Comparison of ENCODE assay signal across 11 mouse cellular contexts in the genomic region with DNA sequence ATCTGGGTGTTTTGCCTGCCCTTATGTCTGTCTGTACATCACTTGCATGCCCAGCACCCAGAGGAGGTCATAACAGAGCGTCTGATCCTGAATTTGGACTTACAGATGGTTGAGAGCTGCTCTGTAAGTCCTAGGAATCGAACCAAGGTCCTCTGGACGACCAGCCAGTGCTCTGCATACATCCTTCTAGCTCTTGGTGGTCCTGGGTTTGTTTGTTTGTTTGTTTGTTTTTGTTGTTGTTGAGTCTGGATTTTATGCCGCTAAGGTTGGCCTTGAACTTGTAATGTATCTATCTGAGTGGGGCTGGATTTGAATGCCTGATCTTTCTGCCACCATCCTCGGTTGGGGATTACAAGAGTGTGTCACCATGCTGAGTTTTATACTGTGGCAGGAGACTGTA. TPM values are rescaled to one million over a fixed set of nuclear protein-coding genes. Genes with fewer than 3 reads are reported as not detected.
DNase-seq lines count a peak whose midpoint lies in the region; ATAC-seq lines count a peak whose summit lies in the region.
"Had no signal": no experiment of that assay in that cellular context is flagged by ENCODE, and none has a peak within 500 bp of the region (broad histone marks: within the 10 kb centered on the region; RNA-seq: fewer than 3 reads in every experiment).

No protein-coding gene starts in this region.

- peaks cover 27% of the 10 kb centered on the region for H3K4me1 ChIP-seq in hindbrain, embryonic 10.5 days (replicated peaks)
- H3K4me1 ChIP-seq in hindbrain, embryonic 11.5 days (replicated peaks; ENCODE audit: control insufficient read depth, insufficient read depth, low read length) = no peaks in the 10 kb centered on the region
- H3K4me1 ChIP-seq in limb, embryonic 12.5 days (replicated peaks) = no peaks in the 10 kb centered on the region

- H3K9me3 ChIP-seq in hindbrain, embryonic 10.5 days = no peaks in the 10 kb centered on the region
- H3K9me3 ChIP-seq in hindbrain, embryonic 11.5 days (ENCODE audit: control insufficient read depth, low read length) = no peaks in the 10 kb centered on the region
- H3K9me3 ChIP-seq in limb, embryonic 12.5 days = no peaks in the 10 kb centered on the region
- H3K9me3 ChIP-seq: limb, embryonic 13.5 days had no signal

- ATAC-seq in hindbrain, embryonic 11.5 days (ENCODE audit: low FRiP score) = no peak
- ATAC-seq in limb, embryonic 12.5 days (ENCODE audit: insufficient number of reproducible peaks, insufficient read depth, low FRiP score, low TSS enrichment, low read depth) = no peak
- ATAC-seq: CD4-positive, CD25-positive, alpha-beta regulatory T cell, adult 4 months had no signal

- no peak overlapping the region for H3K4me3 ChIP-seq in hindbrain, embryonic 10.5 days
- H3K4me3 ChIP-seq in hindbrain, embryonic 11.5 days (ENCODE audit: low read depth, low read length) = no peak overlapping the region
- H3K4me3 ChIP-seq in limb, embryonic 12.5 days (replicated peaks) = no peak overlapping the region

- 85% methylated on average over 5 of the region's 5 CpGs for WGBS in hindbrain, embryonic 10.5 days
- 84% methylated on average over 5 of the region's 5 CpGs for WGBS in hindbrain, embryonic 11.5 days
- WGBS in limb, embryonic 12.5 days = 80% methylated on average over 5 of the region's 5 CpGs

- H3K36me3 ChIP-seq in hindbrain, embryonic 10.5 days = no peaks in the 10 kb centered on the region
- no peaks in the 10 kb centered on the region for H3K36me3 ChIP-seq in hindbrain, embryonic 11.5 days (ENCODE audit: control insufficient read depth, insufficient read depth, low read length)
- H3K36me3 ChIP-seq in limb, embryonic 12.5 days = no peaks in the 10 kb centered on the region
- H3K36me3 ChIP-seq: limb, embryonic 13.5 days had no signal

- DNase-seq in hindbrain, embryonic 10.5 days (ENCODE audit: low spot score) = no peak
- DNase-seq in hindbrain, embryonic 11.5 days (ENCODE audit: low spot score) = no peak
- DNase-seq in thymus, postnatal 14 days = peak; percentile 14
- no peak for DNase-seq in thymus, postnatal 25 days
- DNase-seq in urinary bladder, postnatal 25 days (ENCODE audit: low spot score) = no peak
- no peak for DNase-seq in frontal cortex, adult 2 months (ENCODE audit: extremely low spot score in 1 of 2, low spot score in 1 of 2)
- DNase-seq in thymus, postnatal 0 days (ENCODE audit: low spot score) = no peak
- DNase-seq: cerebellum, postnatal 36 days had no signal

- H3K4me2 ChIP-seq in hindbrain, embryonic 11.5 days (replicated peaks; ENCODE audit: low read depth, low read length) = no peak overlapping the region
- H3K4me2 ChIP-seq in limb, embryonic 12.5 days = peak overlapping the region; percentile 56; the same call in 1 of the 2 replicates

- H3K27ac ChIP-seq in hindbrain, embryonic 10.5 days = peak overlapping the region; percentile 94
- no peak overlapping the region for H3K27ac ChIP-seq in hindbrain, embryonic 11.5 days (ENCODE audit: low read depth, low read length)
- H3K27ac ChIP-seq in limb, embryonic 12.5 days = no peak overlapping the region

- H3K9ac ChIP-seq in hindbrain, embryonic 11.5 days (ENCODE audit: low read depth, low read length) = no peak overlapping the region
- no peak overlapping the region for H3K9ac ChIP-seq in limb, embryonic 12.5 days (replicated peaks)

- no peaks in the 10 kb centered on the region for H3K27me3 ChIP-seq in hindbrain, embryonic 10.5 days (ENCODE audit: insufficient read depth, poor library complexity, severe bottlenecking)
- H3K27me3 ChIP-seq in hindbrain, embryonic 11.5 days (ENCODE audit: control insufficient read depth, insufficient read depth, low read length) = no peaks in the 10 kb centered on the region
- H3K27me3 ChIP-seq in limb, embryonic 12.5 days = no peaks in the 10 kb centered on the region
- H3K27me3 ChIP-seq: limb, embryonic 13.5 days had no signal

RNA-seq across cellular contexts. Expression of gene Klhdc10, which starts 1.5 kb away (rescaled TPM):
- 26.1 and 29.2 TPM in 2 replicates for polyA plus RNA-seq in hindbrain, embryonic 10.5 days (2016; fragmentation: Nextera tagmentation; extraction: Ambion mirVana)
- polyA plus RNA-seq in hindbrain, embryonic 11.5 days (2014; fragmentation: Nextera tagmentation; extraction: Ambion mirVana) = 27.4 and 28.2 TPM in 2 replicates
- polyA plus RNA-seq in limb, embryonic 12.5 days (2016; fragmentation: Nextera tagmentation; extraction: Ambion mirVana) = 41.8 and 49.8 TPM in 2 replicates
- 55.5 and 62.7 TPM in 2 replicates for polyA plus RNA-seq in frontal cortex, adult 2 months (2012; rRNA removed)
- 7.9 and 8.3 TPM in 2 replicates for polyA plus RNA-seq in thymus, postnatal 0 days (2015; fragmentation: Nextera tagmentation; extraction: Ambion mirVana)

RNA-seq across cellular contexts. Expression of gene Zc3hc1, which starts 9.3 kb away (rescaled TPM):
- polyA plus RNA-seq in hindbrain, embryonic 10.5 days (2016; fragmentation: Nextera tagmentation; extraction: Ambion mirVana) = 74.9 and 76.1 TPM in 2 replicates
- polyA plus RNA-seq in hindbrain, embryonic 11.5 days (2014; fragmentation: Nextera tagmentation; extraction: Ambion mirVana) = 69.3 and 79.1 TPM in 2 replicates
- polyA plus RNA-seq in limb, embryonic 12.5 days (2016; fragmentation: Nextera tagmentation; extraction: Ambion mirVana) = 81.7 and 83.3 TPM in 2 replicates
- 24.4 and 25.4 TPM in 2 replicates for polyA plus RNA-seq in frontal cortex, adult 2 months (2012; rRNA removed)
- polyA plus RNA-seq in thymus, postnatal 0 days (2015; fragmentation: Nextera tagmentation; extraction: Ambion mirVana) = 48.8 and 49.2 TPM in 2 replicates
